Mouse (Mus musculus) liver, embryonic 15.5 days (tissue): ENCODE results near the gene Tpgs1. TPM values are rescaled to one million over a fixed set of nuclear protein-coding genes. Genes with fewer than 3 reads are reported as not detected.

ENCODE experiments used
- ATAC-seq: fragments of 200-750 bp; cut with Nextera tagmentation; 2 replicates; pipeline ENCODE4 v1.8.0; 2017; ENCODE audit warnings: moderate number of reproducible peaks, mild to moderate bottlenecking, moderate library complexity; ENCODE audit not compliant: insufficient read depth
- H3K27ac ChIP-seq: fragments of 300-500 bp; sonication (generic); replicated peaks from 2 replicates; pipeline ENCODE4 v1.5.1; 2015; ENCODE audit warnings: mild to moderate bottlenecking, inconsistent platforms
- H3K27me3 ChIP-seq: fragments of 300-500 bp; sonication (generic); 2 replicates; pipeline ENCODE4 v1.6.1; 2015; ENCODE audit warnings: mild to moderate bottlenecking, inconsistent platforms
- H3K36me3 ChIP-seq: fragments of 300-500 bp; sonication (generic); replicated peaks from 2 replicates; pipeline ENCODE4 v1.6.1; 2015; ENCODE audit warnings: moderate library complexity, mild to moderate bottlenecking, inconsistent platforms
- H3K4me1 ChIP-seq: fragments of 300-500 bp; sonication (generic); replicated peaks from 2 replicates; pipeline ENCODE4 v1.6.1; 2015; ENCODE audit warnings: inconsistent platforms
- H3K4me2 ChIP-seq: fragments of 300-500 bp; sonication (generic); 2 replicates; pipeline ENCODE4 v1.6.1; 2015; ENCODE audit warnings: moderate library complexity, mild to moderate bottlenecking, inconsistent platforms
- H3K4me3 ChIP-seq: fragments of 300-500 bp; sonication (generic); replicated peaks from 2 replicates; pipeline ENCODE4 v1.5.1; 2015; ENCODE audit warnings: mild to moderate bottlenecking, inconsistent platforms
- H3K9ac ChIP-seq: fragments of 300-500 bp; sonication (generic); 2 replicates; pipeline ENCODE4 v1.6.1; 2015; ENCODE audit warnings: moderate library complexity, mild to moderate bottlenecking, inconsistent platforms
- H3K9me3 ChIP-seq: fragments of 300-500 bp; sonication (generic); replicated peaks from 2 replicates; pipeline ENCODE4 v1.6.1; 2016; ENCODE audit warnings: inconsistent platforms
- WGBS: fragments of 180-500 bp; shearing (Covaris S2); methylation state at CpG from one replicate; pipeline ENCODE4 v1.1.7; 2015; ENCODE audit warnings: mixed read lengths; ENCODE audit not compliant: insufficient replicate concordance; 5-methylcytosine and 5-hydroxymethylcytosine counted together
- polyA plus RNA-seq: library from polyadenylated mRNA; unstranded; fragments of >200 nt; fragmentation: Nextera tagmentation; extraction: Ambion mirVana; gene quantifications from 2 replicates; pipeline ENCODE4 v1.2.1, GENCODE M21; 2015

Gene Tpgs1
- polyA plus RNA-seq, 1 experiment from 2014 or later: 21.4 TPM

DNA sequence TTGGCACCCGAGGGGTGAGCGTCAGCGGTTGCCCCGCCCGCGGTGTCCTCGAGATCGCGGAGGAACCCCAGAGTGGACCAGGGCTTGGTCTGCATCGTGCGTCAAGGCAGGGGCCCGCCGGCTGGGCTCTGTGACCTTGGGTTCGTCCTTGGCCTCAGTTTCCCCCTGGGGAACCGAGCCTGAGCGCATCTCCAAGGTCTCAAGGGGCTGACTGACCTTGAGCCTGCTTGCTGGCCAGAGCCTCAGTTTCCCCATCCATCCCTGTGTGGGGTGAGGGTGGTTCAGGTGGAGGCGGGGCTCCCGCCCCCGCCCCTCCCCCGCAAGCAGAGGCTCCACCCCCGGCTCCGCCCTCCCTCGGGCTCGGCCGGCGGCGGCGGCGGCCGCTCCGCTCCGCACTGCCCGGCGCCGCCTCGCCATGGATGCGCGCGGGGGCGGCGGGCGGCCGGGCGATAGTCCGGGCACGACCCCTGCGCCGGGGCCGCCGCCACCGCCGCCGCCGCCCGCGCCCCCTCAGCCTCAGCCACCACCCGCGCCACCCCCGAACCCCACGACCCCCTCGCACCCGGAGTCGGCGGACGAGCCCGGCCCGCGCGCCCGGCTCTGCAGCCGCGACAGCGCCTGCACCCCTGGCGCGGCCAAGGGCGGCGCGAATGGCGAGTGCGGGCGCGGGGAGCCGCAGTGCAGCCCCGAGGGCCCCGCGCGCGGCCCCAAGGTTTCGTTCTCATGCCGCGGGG, 47.3 kb downstream of the Tpgs1 start, which contains the start of gene Hcn2:
Gene Hcn2 (plus strand): TSS at position 381 of the 734 bp plus-strand sequence.
- Histone ChIP-seq H3K9me3 (no peaks in the 10 kb centered on the region), H3K4me3 (peak within 1 kb of the TSS; percentile 62), H3K9ac (no peak within 1 kb of the TSS), H3K4me2 (peak within 1 kb of the TSS; percentile 88), H3K36me3 (peaks cover 14% of the 10 kb centered on the region), H3K4me1 (peaks cover 43% of the 10 kb centered on the region), H3K27me3 (peaks cover 76% of the 10 kb centered on the region), H3K27ac (no peak within 1 kb of the TSS)
- ATAC-seq: no peak
- WGBS: 2% methylated on average over 62 of the region's 91 CpGs

DNA sequence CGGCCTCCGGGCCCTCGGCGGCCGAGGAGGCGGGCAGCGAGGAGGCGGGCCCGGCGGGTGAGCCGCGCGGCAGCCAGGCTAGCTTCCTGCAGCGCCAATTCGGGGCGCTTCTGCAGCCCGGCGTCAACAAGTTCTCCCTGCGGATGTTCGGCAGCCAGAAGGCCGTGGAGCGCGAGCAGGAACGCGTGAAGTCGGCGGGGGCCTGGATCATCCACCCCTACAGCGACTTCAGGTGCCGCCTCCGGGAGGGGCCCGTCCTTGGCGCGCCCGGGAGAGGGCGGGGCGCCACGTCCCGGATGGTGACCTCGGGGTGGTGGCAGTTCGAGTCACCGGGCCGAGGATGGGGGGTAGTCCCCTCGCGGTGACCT, 47.8 kb downstream of the Tpgs1 start:
- Histone ChIP-seq H3K9ac (no peak overlapping the region), H3K9me3 (no peaks in the 10 kb centered on the region), H3K4me3 (peak overlapping the region; percentile 62), H3K27me3 (peaks cover 81% of the 10 kb centered on the region), H3K4me2 (peak overlapping the region; percentile 88), H3K27ac (no peak overlapping the region), H3K36me3 (peaks cover 8% of the 10 kb centered on the region), H3K4me1 (peaks cover 38% of the 10 kb centered on the region)
- WGBS: under 1% methylated on average over 43 of the region's 44 CpGs
- no peak for ATAC-seq

DNA sequence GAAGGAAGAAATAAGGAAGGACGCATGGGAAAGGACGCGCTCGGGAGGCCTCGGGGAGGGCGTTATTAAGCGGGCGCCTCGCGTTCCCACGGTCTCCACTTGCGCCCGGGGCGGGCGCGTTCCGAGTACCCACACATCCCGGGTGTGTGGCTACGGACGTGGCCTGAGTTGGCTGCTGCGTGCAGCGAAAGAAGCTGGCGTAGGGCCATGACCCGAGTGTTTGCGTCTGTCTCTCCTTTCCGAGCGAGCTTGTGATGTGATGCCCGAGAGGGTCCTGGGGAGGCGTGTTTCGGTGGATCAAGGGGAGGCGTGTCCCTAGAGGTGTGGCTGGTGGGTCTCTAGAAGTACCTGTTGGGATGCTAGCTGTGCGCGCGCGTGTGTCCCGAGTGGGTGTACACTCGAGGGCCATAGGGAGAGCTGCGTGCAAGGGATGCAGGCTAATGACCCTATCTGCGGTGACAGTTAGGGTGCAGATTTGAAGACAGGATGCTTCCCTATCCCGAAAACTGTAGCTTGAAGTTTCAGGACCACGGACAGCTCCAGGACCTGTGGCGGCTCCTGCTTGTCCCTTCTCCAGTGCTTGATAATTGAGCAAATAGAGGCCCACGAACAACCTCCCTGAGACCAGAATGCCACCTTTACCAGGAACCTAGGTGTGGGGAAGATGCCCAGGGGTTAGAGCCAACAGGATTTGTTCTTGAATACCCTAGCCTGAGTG, 48.6 kb downstream of the Tpgs1 start:
- Histone ChIP-seq H3K9me3 (no peaks in the 10 kb centered on the region), H3K27ac (no peak overlapping the region), H3K4me3 (peak overlapping the region; percentile 62; the same call in 1 of the 2 replicates), H3K4me2 (peak overlapping the region; percentile 88), H3K4me1 (peaks cover 30% of the 10 kb centered on the region), H3K36me3 (0 out of 2 replicates have a peak, but pooled peaks cover 1% of the 10 kb centered on the region), H3K9ac (no peak overlapping the region), H3K27me3 (peaks cover 89% of the 10 kb centered on the region)
- WGBS: 3% methylated on average over 43 of the region's 43 CpGs
- no peak for ATAC-seq

DNA sequence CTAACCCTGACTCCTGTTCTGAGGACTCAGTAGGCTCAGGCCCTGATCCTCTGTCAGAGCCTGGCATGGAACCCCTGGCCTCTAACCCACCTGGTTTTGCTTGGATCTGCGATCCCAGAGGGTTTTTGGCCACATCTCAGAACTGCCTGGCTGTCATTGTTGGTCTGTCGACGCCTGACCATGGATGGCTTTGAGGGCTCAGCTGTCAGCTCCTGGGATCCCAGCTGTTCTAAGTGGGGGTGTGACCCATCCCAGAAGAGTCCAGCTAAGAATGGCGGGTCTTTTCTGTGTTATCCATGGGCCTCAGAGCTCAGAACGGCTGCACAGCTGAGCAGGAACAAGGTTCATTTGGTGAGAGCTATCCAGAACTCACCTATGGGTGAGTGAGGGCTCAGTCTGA, 51.9 kb downstream of the Tpgs1 start:
- no peak overlapping the region for H3K4me3 ChIP-seq
- no peaks in the 10 kb centered on the region for H3K9me3 ChIP-seq
- H3K27ac ChIP-seq: no peak overlapping the region
- peaks cover 18% of the 10 kb centered on the region for H3K4me1 ChIP-seq
- no peak for ATAC-seq
- peaks cover 74% of the 10 kb centered on the region for H3K27me3 ChIP-seq
- whole genome bisulfite sequencing: 38% methylated on average over 5 of the region's 5 CpGs
- H3K36me3 ChIP-seq: no peaks in the 10 kb centered on the region
- no peak overlapping the region for H3K9ac ChIP-seq
- no peak overlapping the region for H3K4me2 ChIP-seq

DNA sequence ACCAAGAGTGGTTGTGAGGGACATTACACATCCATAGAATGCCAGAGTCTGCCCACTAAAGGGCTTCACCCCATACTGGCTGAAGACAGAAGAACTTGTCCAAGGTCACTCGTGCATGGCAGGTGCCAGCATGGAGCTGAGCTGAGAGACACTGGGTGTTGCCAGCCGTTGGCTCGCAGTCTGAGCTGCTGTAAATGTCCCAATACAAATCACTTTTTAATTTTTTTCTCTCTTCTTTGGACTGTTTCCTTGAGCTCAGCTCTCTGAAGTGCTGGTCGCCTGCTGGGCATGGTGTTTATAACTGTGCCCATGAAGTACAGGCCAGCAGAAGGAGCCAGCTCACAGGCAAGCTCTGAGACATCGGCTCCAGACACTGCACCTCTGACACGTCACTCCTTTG, 53.9 kb downstream of the Tpgs1 start:
- no peak overlapping the region for H3K4me2 ChIP-seq
- no peak overlapping the region for H3K27ac ChIP-seq
- 51% methylated on average over 6 of the region's 6 CpGs for WGBS
- ATAC-seq: no peak
- no peaks in the 10 kb centered on the region for H3K36me3 ChIP-seq
- H3K9ac ChIP-seq: no peak overlapping the region
- H3K4me3 ChIP-seq: no peak overlapping the region
- no peaks in the 10 kb centered on the region for H3K9me3 ChIP-seq
- H3K27me3 ChIP-seq: peaks cover 61% of the 10 kb centered on the region
- no peaks in the 10 kb centered on the region for H3K4me1 ChIP-seq

DNA sequence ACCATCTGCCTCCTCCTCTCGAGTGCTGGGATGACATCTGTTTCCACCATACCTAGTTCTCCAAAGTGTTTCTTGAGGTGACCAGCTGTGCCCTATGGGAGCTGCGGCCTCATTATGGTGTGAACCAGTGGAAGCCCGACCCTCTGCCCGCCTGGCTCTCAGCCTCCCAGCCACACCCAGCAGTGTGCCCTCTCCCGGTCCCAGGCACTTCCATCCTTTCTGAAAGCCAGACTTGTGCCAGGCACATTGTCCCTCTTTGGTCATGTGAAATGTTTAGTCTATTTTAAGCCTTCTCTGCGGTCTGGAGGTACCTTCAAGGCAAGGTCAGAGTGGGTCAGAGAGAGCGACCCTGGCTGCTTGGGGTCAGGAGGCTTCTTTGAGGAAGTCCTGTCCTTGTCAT, 54.5 kb downstream of the Tpgs1 start:
- ATAC-seq: no peak
- H3K4me2 ChIP-seq: no peak overlapping the region
- no peaks in the 10 kb centered on the region for H3K36me3 ChIP-seq
- no peaks in the 10 kb centered on the region for H3K4me1 ChIP-seq
- H3K9me3 ChIP-seq: no peaks in the 10 kb centered on the region
- H3K9ac ChIP-seq: no peak overlapping the region
- 63% methylated on average over 7 of the region's 7 CpGs for WGBS
- peaks cover 60% of the 10 kb centered on the region for H3K27me3 ChIP-seq
- no peak overlapping the region for H3K4me3 ChIP-seq
- no peak overlapping the region for H3K27ac ChIP-seq

Other genes with a start within 250 kb of the Tpgs1 start
- gene Vmn2r83, start 200.6 kb upstream of the Tpgs1 start, polyA plus RNA-seq: not detected in 2 replicates
- 21.5 and 26.9 TPM in 2 replicates for gene Plpp2, start 135.6 kb upstream of the Tpgs1 start, polyA plus RNA-seq
- 9.9 and 13.3 TPM in 2 replicates for gene Mier2, start 114.2 kb upstream of the Tpgs1 start, polyA plus RNA-seq
- gene Theg, start 82.0 kb upstream of the Tpgs1 start, polyA plus RNA-seq: not detected in 2 replicates
- gene C2cd4c, start 55.3 kb upstream of the Tpgs1 start, polyA plus RNA-seq: not detected in 2 replicates
- 0.08 and 0.10 TPM in 2 replicates for gene Shc2, start 31.5 kb upstream of the Tpgs1 start, polyA plus RNA-seq
- gene Odf3l2, start 23.6 kb upstream of the Tpgs1 start, polyA plus RNA-seq: not detected in 2 replicates
- 0.26 TPM in 1 of 2 replicates, not detected in the other for gene Madcam1, start 4.8 kb upstream of the Tpgs1 start, polyA plus RNA-seq
- gene Cdc34, start 12.8 kb downstream of the Tpgs1 start, polyA plus RNA-seq: 105 and 107 TPM in 2 replicates
- gene Gzmm, start 19.7 kb downstream of the Tpgs1 start, polyA plus RNA-seq: 0.15 and 0.37 TPM in 2 replicates
- 980 and 1,043 TPM in 2 replicates for gene Bsg, start 35.1 kb downstream of the Tpgs1 start, polyA plus RNA-seq
- gene Hcn2, start 47.3 kb downstream of the Tpgs1 start, polyA plus RNA-seq: 0.02 TPM in 1 of 2 replicates, not detected in the other
- gene Polrmt, start 77.2 kb downstream of the Tpgs1 start, polyA plus RNA-seq: 15.6 and 17.7 TPM in 2 replicates
- gene Fgf22, start 85.7 kb downstream of the Tpgs1 start, polyA plus RNA-seq: 0.07 TPM in 1 of 2 replicates, not detected in the other
- 39.6 and 42.0 TPM in 2 replicates for gene Rnf126, start 97.6 kb downstream of the Tpgs1 start, polyA plus RNA-seq
- 0.71 and 1.0 TPM in 2 replicates for gene Fstl3, start 107.9 kb downstream of the Tpgs1 start, polyA plus RNA-seq
- 7.0 and 7.1 TPM in 2 replicates for gene Prss57, start 121.6 kb downstream of the Tpgs1 start, polyA plus RNA-seq
- gene Palm, start 124.2 kb downstream of the Tpgs1 start, polyA plus RNA-seq: 8.8 and 9.2 TPM in 2 replicates
- 0.50 TPM in 2 replicates for gene Misp, start 151.6 kb downstream of the Tpgs1 start, polyA plus RNA-seq
- 120 and 133 TPM in 2 replicates for gene Ptbp1, start 185.1 kb downstream of the Tpgs1 start, polyA plus RNA-seq
- 112 and 131 TPM in 2 replicates for gene Prtn3, start 205.1 kb downstream of the Tpgs1 start, polyA plus RNA-seq
- 5.8 and 6.1 TPM in 2 replicates for gene Plppr3, start 205.3 kb downstream of the Tpgs1 start, polyA plus RNA-seq
- gene Elane, start 216.9 kb downstream of the Tpgs1 start, polyA plus RNA-seq: 211 and 227 TPM in 2 replicates
- gene Cfd, start 221.5 kb downstream of the Tpgs1 start, polyA plus RNA-seq: not detected in 2 replicates
- 16.4 and 18.0 TPM in 2 replicates for gene Med16, start 239.6 kb downstream of the Tpgs1 start, polyA plus RNA-seq
- not detected in 2 replicates for gene Gm26602, start 241.5 kb downstream of the Tpgs1 start, polyA plus RNA-seq
- gene Kiss1r, start 247.6 kb downstream of the Tpgs1 start, polyA plus RNA-seq: 0.32 and 0.37 TPM in 2 replicates